Mouse (Mus musculus) myocyte (in vitro differentiated cells): ENCODE measurements at regions not wholly inside any gene's neighbourhood (a gene's known extent, or its start where the extent isn't known, plus 50 kb on each side); places are given as distances from the start of the nearest gene placed in this dataset.

ENCODE experiments used
- H3K27me3 ChIP-seq: one replicate; pipeline ENCODE4 v1.6.1; 2011; ENCODE audit not compliant: control insufficient read depth, insufficient read depth, insufficient read length
- H3K36me3 ChIP-seq: one replicate; pipeline ENCODE4 v1.6.1; 2011; ENCODE audit not compliant: control insufficient read depth, insufficient read depth
- H3K4me2 ChIP-seq: one replicate; pipeline ENCODE4 v1.6.1; 2011; ENCODE audit warnings: low read depth, control low read depth
- H3K4me3 ChIP-seq: one replicate; pipeline ENCODE4 v1.5.1; 2011; ENCODE audit warnings: mild to moderate bottlenecking, control low read depth, moderate library complexity
- H3K79me2 ChIP-seq: one replicate; pipeline ENCODE4 v1.6.1; 2011; ENCODE audit not compliant: control insufficient read depth, insufficient read depth
- H3ac ChIP-seq: one replicate; pipeline ENCODE4 v1.6.1; 2011; ENCODE audit not compliant: control insufficient read depth, insufficient read length
- CEBPB ChIP-seq: IDR thresholded peaks from 2 replicates; pipeline ENCODE4 v1.6.1; 2011; ENCODE audit warnings: mild to moderate bottlenecking, moderate library complexity; ENCODE audit not compliant: poor library complexity, insufficient read depth, severe bottlenecking
- E2F4 ChIP-seq: IDR thresholded peaks from one replicate; pipeline ENCODE4 v1.6.1; 2011; ENCODE audit warnings: mild to moderate bottlenecking, control low read depth, moderate library complexity; ENCODE audit not compliant: insufficient read depth
- MAX ChIP-seq: IDR thresholded peaks from one replicate; pipeline ENCODE4 v1.6.1; 2011; ENCODE audit warnings: low read depth, mild to moderate bottlenecking, control low read depth
- MYOD1 ChIP-seq, 3 experiments: IDR thresholded peaks; one replicate each; pipeline ENCODE4 v1.6.1; 2011; ENCODE audit warnings: control low read depth in 2 of 3, low read depth in 2 of 3, mild to moderate bottlenecking in 2 of 3, moderate library complexity in 1 of 3; ENCODE audit not compliant: insufficient read length in 2 of 3, control insufficient read depth in 1 of 3
- MYOG ChIP-seq, 3 experiments: IDR thresholded peaks; one replicate each; pipeline ENCODE4 v1.6.1; 2011; ENCODE audit warnings: control low read depth in 2 of 3, low read depth in 2 of 3, mild to moderate bottlenecking in 2 of 3; ENCODE audit not compliant: insufficient read length in 2 of 3, control insufficient read depth in 1 of 3, insufficient read depth in 1 of 3
- POLR2A ChIP-seq: IDR thresholded peaks from one replicate; pipeline ENCODE4 v1.6.1; 2011; ENCODE audit warnings: low read depth, mild to moderate bottlenecking, control low read depth, moderate library complexity; ENCODE audit not compliant: insufficient read length
- POLR2AphosphoS2 ChIP-seq: IDR thresholded peaks from one replicate; pipeline ENCODE4 v1.6.1; 2011; ENCODE audit warnings: low read depth, control low read depth; ENCODE audit not compliant: insufficient read length
- REST ChIP-seq: IDR thresholded peaks from one replicate; pipeline ENCODE4 v1.6.1; 2011; ENCODE audit warnings: mild to moderate bottlenecking, control low read depth, moderate library complexity; ENCODE audit not compliant: insufficient read depth, insufficient read length
- SRF ChIP-seq: IDR thresholded peaks from one replicate; pipeline ENCODE4 v1.6.1; 2011; ENCODE audit warnings: low read depth; ENCODE audit not compliant: control insufficient read depth, insufficient read length
- TCF12 ChIP-seq: IDR thresholded peaks from one replicate; pipeline ENCODE4 v1.6.1; 2011; ENCODE audit warnings: mild to moderate bottlenecking, control low read depth; ENCODE audit not compliant: poor library complexity, insufficient read depth, severe bottlenecking
- TCF3 ChIP-seq: IDR thresholded peaks from one replicate; pipeline ENCODE4 v1.6.1; 2011; ENCODE audit warnings: low read depth, control low read depth; ENCODE audit not compliant: insufficient read length
- USF1 ChIP-seq: IDR thresholded peaks from one replicate; pipeline ENCODE4 v1.6.1; 2011; ENCODE audit warnings: low read depth, mild to moderate bottlenecking, control low read depth, moderate library complexity

GRCm38 (mm10) chr10:56453578-56454069 is 76.5 kb downstream of the Gja1 start:
- Histone ChIP-seq H3K4me2 (no peak overlapping the region), H3K79me2 (no peaks in the 10 kb centered on the region), H3K4me3 (no peak overlapping the region), H3K36me3 (no peaks in the 10 kb centered on the region), H3K27me3 (no peaks in the 10 kb centered on the region), H3ac (no peak overlapping the region)
- no peak for TF ChIP-seq MAX
- TF ChIP-seq MYOD1 (IDR thresholded peaks at IDR 0.05; ENCODE audit: control insufficient read depth in 1 of 3, insufficient read length in 2 of 3, low read depth in 2 of 3), result no peak
- TF ChIP-seq SRF, result no peak
- TF ChIP-seq REST, result no peak

GRCm38 (mm10) chr10:56455867-56456468 is 78.8 kb downstream of the Gja1 start:
- H3K36me3 ChIP-seq, result no peaks in the 10 kb centered on the region
- no peak overlapping the region for H3ac ChIP-seq
- H3K27me3 ChIP-seq, result no peaks in the 10 kb centered on the region
- H3K4me3 ChIP-seq, result no peak overlapping the region
- no peaks in the 10 kb centered on the region for H3K79me2 ChIP-seq
- TF ChIP-seq SRF (no peak), USF1 (no peak), TCF3 (no peak)
- H3K4me2 ChIP-seq, result no peak overlapping the region

GRCm38 (mm10) chr10:56468537-56468936 is 91.4 kb downstream of the Gja1 start:
- Histone ChIP-seq H3K36me3 (no peaks in the 10 kb centered on the region), H3ac (no peak overlapping the region), H3K4me3 (peak overlapping the region; percentile 14), H3K4me2 (peak overlapping the region; percentile 95), H3K79me2 (no peaks in the 10 kb centered on the region), H3K27me3 (no peaks in the 10 kb centered on the region)
- TF ChIP-seq SRF, result no peak
- no peak for TF ChIP-seq TCF3
- TF ChIP-seq CEBPB, result no peak
- no peak for TF ChIP-seq REST
- TF ChIP-seq MAX, result no peak
- no peak for TF ChIP-seq MYOD1 (IDR thresholded peaks at IDR 0.05; ENCODE audit: control insufficient read depth in 1 of 3, insufficient read length in 2 of 3, low read depth in 2 of 3)
- TF ChIP-seq POLR2A, result no peak
- TF ChIP-seq TCF12, result no peak

- TF ChIP-seq MAX, result no peak
- TF ChIP-seq USF1, result no peak
- no peak for TF ChIP-seq TCF12
- TF ChIP-seq CEBPB, result no peak
- no peak for TF ChIP-seq REST
- TF ChIP-seq POLR2A, result no peak
- no peak for TF ChIP-seq POLR2AphosphoS2
- TF ChIP-seq MYOG (IDR thresholded peaks at IDR 0.05; ENCODE audit: control insufficient read depth in 1 of 3, insufficient read depth in 1 of 3, insufficient read length in 2 of 3, low read depth in 2 of 3), result no peak
- TF ChIP-seq E2F4, result no peak
- TF ChIP-seq TCF3, result no peak
- no peak for TF ChIP-seq MYOD1 (IDR thresholded peaks at IDR 0.05; ENCODE audit: control insufficient read depth in 1 of 3, insufficient read length in 2 of 3, low read depth in 2 of 3)
- no peak for TF ChIP-seq SRF
- Histone ChIP-seq H3ac (no peak overlapping the region), H3K36me3 (no peaks in the 10 kb centered on the region), H3K4me3 (peak overlapping the region; percentile 14), H3K27me3 (no peaks in the 10 kb centered on the region), H3K79me2 (no peaks in the 10 kb centered on the region), H3K4me2 (peak overlapping the region; percentile 95)
Measured at GRCm38 (mm10) chr10:56468993-56469712, 92.0 kb downstream of the Gja1 start.

- no peak overlapping the region for H3K4me3 ChIP-seq
- no peaks in the 10 kb centered on the region for H3K79me2 ChIP-seq
- peak overlapping the region; percentile 95 for H3K4me2 ChIP-seq
- no peaks in the 10 kb centered on the region for H3K27me3 ChIP-seq
- H3K36me3 ChIP-seq, result no peaks in the 10 kb centered on the region
- TF ChIP-seq E2F4 (no peak), TCF12 (no peak), SRF (no peak), MAX (no peak), TCF3 (no peak), MYOG (IDR thresholded peaks at IDR 0.05; ENCODE audit: control insufficient read depth in 1 of 3, insufficient read depth in 1 of 3, insufficient read length in 2 of 3, low read depth in 2 of 3) (no peak), REST (no peak), USF1 (no peak), MYOD1 (IDR thresholded peaks at IDR 0.05; ENCODE audit: control insufficient read depth in 1 of 3, insufficient read length in 2 of 3, low read depth in 2 of 3) (no peak), CEBPB (no peak)
- H3ac ChIP-seq, result no peak overlapping the region
Measured at GRCm38 (mm10) chr10:56469895-56470294, 92.8 kb downstream of the Gja1 start.
